ENCODE assay signal across 18 mouse cellular contexts in the genomic region with DNA sequence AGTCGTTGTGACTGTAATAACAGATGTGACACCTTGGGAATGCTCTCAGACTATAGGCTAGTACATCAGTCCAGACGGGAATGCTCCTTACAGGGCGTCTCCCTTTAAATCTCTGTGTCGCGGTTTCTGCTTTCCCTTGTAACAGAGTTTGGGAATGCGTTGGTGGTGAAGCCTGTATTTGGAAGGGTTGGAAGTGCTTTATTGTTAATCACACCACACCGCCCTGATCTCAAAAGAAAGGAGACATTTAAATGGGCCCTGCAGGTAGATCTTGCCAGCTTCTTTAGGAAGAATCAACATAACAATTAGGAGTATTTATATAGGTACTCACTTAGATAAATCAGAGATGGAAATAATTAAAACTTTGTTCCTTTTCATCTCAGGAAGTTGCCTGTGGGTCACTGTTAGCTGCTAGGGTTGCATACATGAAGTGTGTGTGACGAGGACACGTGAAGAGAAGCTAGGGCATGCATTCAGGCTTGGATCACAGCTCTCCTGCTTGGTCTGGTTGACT.
"Had no signal": no experiment of that assay in that cellular context is flagged by ENCODE, and none has a peak within 500 bp of the region (broad histone marks: within the 10 kb centered on the region; RNA-seq: fewer than 3 reads in every experiment).

No protein-coding gene starts in this region.

- H3K36me3 ChIP-seq: heart, embryonic 10.5 days; hindbrain, embryonic 13.5 days; hindbrain, embryonic 15.5 days had no signal

- H3K27me3 ChIP-seq: heart, embryonic 12.5 days; hindbrain, embryonic 13.5 days; hindbrain, embryonic 15.5 days; limb, embryonic 12.5 days; liver, embryonic 13.5 days; liver, embryonic 15.5 days had no signal

- H3K9me3 ChIP-seq: heart, embryonic 10.5 days; heart, embryonic 12.5 days; hindbrain, embryonic 13.5 days; hindbrain, embryonic 15.5 days; limb, embryonic 10.5 days; limb, embryonic 12.5 days; liver, embryonic 13.5 days; liver, embryonic 15.5 days had no signal

- H3K27ac ChIP-seq: heart, embryonic 10.5 days; hindbrain, embryonic 13.5 days; hindbrain, embryonic 15.5 days; limb, embryonic 10.5 days; limb, embryonic 12.5 days; liver, embryonic 13.5 days; liver, embryonic 15.5 days had no signal

- DNase-seq: gastrocnemius, postnatal 14 days; gastrocnemius, postnatal 36 days; heart, adult 18-20 months; heart, postnatal 14 days; heart, postnatal 36 days; layer of hippocampus, adult 9-11 months; layer of hippocampus, postnatal 36 days; liver; liver, embryonic 13.5 days had no signal

- ATAC-seq: intestine, embryonic 16.5 days had no signal

- H3K4me1 ChIP-seq: limb, embryonic 10.5 days had no signal

- H3K4me2 ChIP-seq: heart, embryonic 12.5 days; hindbrain, embryonic 13.5 days; hindbrain, embryonic 15.5 days; limb, embryonic 12.5 days; liver, embryonic 11.5 days; liver, embryonic 13.5 days; liver, embryonic 15.5 days had no signal

- H3K9ac ChIP-seq: heart, embryonic 12.5 days; hindbrain, embryonic 13.5 days; hindbrain, embryonic 15.5 days; limb, embryonic 12.5 days; liver, embryonic 13.5 days; liver, embryonic 15.5 days had no signal

- H3K4me3 ChIP-seq: heart, embryonic 10.5 days; heart, embryonic 12.5 days; hindbrain, embryonic 13.5 days; hindbrain, embryonic 15.5 days; limb, embryonic 10.5 days; limb, embryonic 12.5 days; liver, embryonic 13.5 days; liver, embryonic 15.5 days had no signal
